Mouse (Mus musculus) spleen, adult 2 months (tissue): ENCODE measurements at regions not wholly inside any gene's neighbourhood (a gene's known extent, or its start where the extent isn't known, plus 50 kb on each side); places are given as distances from the start of the nearest gene placed in this dataset.

Source experiments
- DNase-seq, 2 experiments: peaks; one replicate each; pipeline versions ENCODE4 v3.0.0 to v3.0.0-alpha.2; 2012 to 2021; ENCODE audit warnings: low spot score in 2 of 2, low read depth in 1 of 2
- H3K27ac ChIP-seq: fragments of 200-500 bp; 2 replicates; pipeline ENCODE4 v1.5.1; 2012; ENCODE audit warnings: low read length, inconsistent platforms; ENCODE audit not compliant: insufficient read depth
- H3K27me3 ChIP-seq: fragments of 200-500 bp; 2 replicates; pipeline ENCODE4 v1.6.1; 2012; ENCODE audit warnings: mild to moderate bottlenecking, moderate library complexity, low read length, inconsistent platforms; ENCODE audit not compliant: control insufficient read depth, insufficient read depth
- H3K36me3 ChIP-seq: fragments of 200-500 bp; 2 replicates; pipeline ENCODE4 v1.6.1; 2012; ENCODE audit warnings: mild to moderate bottlenecking, low read length, inconsistent platforms; ENCODE audit not compliant: control insufficient read depth, insufficient read depth
- H3K4me1 ChIP-seq: fragments of 200-500 bp; 2 replicates; pipeline ENCODE4 v1.6.1; 2011; ENCODE audit warnings: inconsistent platforms; ENCODE audit not compliant: control insufficient read depth, insufficient read depth, insufficient read length
- H3K4me3 ChIP-seq: fragments of 200-500 bp; 2 replicates; pipeline ENCODE4 v1.5.1; 2011; ENCODE audit warnings: mild to moderate bottlenecking, inconsistent platforms; ENCODE audit not compliant: insufficient read depth, insufficient read length; ENCODE audit errors: extremely low read depth
- CTCF ChIP-seq: fragments of 200-500 bp; IDR thresholded peaks from 2 replicates; pipeline ENCODE4 v1.5.1; 2011; ENCODE audit warnings: mild to moderate bottlenecking, inconsistent platforms; ENCODE audit not compliant: insufficient read depth, insufficient read length, insufficient replicate concordance; ENCODE audit errors: extremely low read depth
- POLR2A ChIP-seq: fragments of 200-500 bp; IDR thresholded peaks from 2 replicates; pipeline ENCODE4 v1.6.1; 2011; ENCODE audit warnings: low read depth, low read length, inconsistent platforms
- WGBS: fragments of 180-500 bp; shearing (Covaris S2); methylation state at CpG from one replicate; pipeline ENCODE4 v1.1.7; 2018; 5-methylcytosine and 5-hydroxymethylcytosine counted together

DNA sequence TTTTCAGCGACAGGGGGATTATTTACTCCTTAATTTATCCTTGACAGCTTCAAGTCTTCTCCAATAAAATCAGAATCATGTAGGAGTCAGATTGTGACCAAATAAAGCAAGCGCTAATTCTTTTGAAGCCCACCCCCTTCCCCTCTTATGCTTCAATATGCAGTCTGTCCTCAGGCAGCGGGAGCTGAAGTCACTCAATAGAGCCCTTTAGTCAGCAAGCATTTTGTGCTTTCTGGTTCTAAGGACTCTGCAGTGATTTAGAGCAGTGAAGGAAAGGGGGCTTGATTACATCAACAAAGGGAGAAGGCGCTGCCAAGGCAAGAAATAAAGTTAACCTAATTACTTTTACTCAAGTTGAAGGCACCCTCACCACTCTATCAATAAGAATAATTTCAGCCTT is 298.5 kb upstream of the Galnt5 start:
- no peak overlapping the region for H3K27ac ChIP-seq
- no peak overlapping the region for H3K4me3 ChIP-seq
- no peaks in the 10 kb centered on the region for H3K27me3 ChIP-seq
- 82% methylated on average over 4 of the region's 4 CpGs for whole genome bisulfite sequencing
- H3K36me3 ChIP-seq: no peaks in the 10 kb centered on the region
- TF ChIP-seq CTCF (no peak), POLR2A (no peak)
- no peaks in the 10 kb centered on the region for H3K4me1 ChIP-seq
- DNase-seq: no peak

DNA sequence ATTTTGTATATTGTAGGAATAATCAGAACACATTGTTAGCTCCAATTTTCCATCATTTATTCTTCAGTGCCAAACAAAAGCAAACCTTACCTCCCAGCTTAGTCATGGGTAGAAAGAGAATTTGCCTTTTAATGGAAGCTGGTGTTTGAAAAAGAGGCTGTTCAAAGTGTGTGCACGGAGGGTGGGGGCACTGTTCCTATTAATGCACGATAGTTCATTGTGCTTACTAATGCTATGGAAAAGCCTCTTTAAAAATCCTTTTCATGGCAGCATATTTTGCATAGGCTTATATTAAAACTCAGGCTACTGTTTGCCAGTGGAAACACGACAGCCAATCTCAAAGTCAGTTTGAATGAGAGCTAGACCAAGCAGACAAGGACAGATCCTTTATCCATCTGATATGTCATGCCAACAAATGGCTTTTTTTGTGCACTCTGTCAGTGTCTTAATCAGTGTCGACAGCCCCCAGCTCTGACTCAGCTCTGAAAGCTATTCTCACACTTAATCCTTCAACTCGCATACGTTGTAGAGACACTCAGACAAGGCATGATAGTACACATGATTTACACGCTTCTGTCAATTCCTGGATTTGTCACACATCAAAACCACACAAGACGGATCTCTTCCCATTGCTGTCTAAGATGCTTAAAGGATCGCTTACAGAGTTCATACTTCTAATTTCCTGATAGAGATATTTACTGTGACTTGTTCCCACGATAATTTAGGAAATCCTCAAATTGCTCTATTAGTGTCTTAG is 280.8 kb upstream of the Galnt5 start:
- H3K27ac ChIP-seq: no peak overlapping the region
- no peak for TF ChIP-seq POLR2A
- no peak for TF ChIP-seq CTCF
- DNase-seq: no peak
- H3K36me3 ChIP-seq: no peaks in the 10 kb centered on the region
- no peak overlapping the region for H3K4me3 ChIP-seq
- no peaks in the 10 kb centered on the region for H3K4me1 ChIP-seq
- WGBS: 85% methylated on average over 10 of the region's 10 CpGs
- no peaks in the 10 kb centered on the region for H3K27me3 ChIP-seq
